Mouse (Mus musculus) cerebellum, adult 2 months (tissue): Measurements from ENCODE around the gene Rora.

ENCODE experiments used
- CTCF ChIP-seq: fragments of 200-500 bp; IDR thresholded peaks from 2 replicates; pipeline ENCODE4 v1.5.1; 2011; ENCODE audit warnings: low read depth, mild to moderate bottlenecking, control low read depth, low read length, moderate library complexity, borderline replicate concordance; ENCODE audit not compliant: insufficient read depth
- POLR2A ChIP-seq: fragments of 200-500 bp; IDR thresholded peaks from 2 replicates; pipeline ENCODE4 v1.6.1; 2011; ENCODE audit warnings: low read length, control low read depth, borderline replicate concordance; ENCODE audit not compliant: insufficient read depth

DNA sequence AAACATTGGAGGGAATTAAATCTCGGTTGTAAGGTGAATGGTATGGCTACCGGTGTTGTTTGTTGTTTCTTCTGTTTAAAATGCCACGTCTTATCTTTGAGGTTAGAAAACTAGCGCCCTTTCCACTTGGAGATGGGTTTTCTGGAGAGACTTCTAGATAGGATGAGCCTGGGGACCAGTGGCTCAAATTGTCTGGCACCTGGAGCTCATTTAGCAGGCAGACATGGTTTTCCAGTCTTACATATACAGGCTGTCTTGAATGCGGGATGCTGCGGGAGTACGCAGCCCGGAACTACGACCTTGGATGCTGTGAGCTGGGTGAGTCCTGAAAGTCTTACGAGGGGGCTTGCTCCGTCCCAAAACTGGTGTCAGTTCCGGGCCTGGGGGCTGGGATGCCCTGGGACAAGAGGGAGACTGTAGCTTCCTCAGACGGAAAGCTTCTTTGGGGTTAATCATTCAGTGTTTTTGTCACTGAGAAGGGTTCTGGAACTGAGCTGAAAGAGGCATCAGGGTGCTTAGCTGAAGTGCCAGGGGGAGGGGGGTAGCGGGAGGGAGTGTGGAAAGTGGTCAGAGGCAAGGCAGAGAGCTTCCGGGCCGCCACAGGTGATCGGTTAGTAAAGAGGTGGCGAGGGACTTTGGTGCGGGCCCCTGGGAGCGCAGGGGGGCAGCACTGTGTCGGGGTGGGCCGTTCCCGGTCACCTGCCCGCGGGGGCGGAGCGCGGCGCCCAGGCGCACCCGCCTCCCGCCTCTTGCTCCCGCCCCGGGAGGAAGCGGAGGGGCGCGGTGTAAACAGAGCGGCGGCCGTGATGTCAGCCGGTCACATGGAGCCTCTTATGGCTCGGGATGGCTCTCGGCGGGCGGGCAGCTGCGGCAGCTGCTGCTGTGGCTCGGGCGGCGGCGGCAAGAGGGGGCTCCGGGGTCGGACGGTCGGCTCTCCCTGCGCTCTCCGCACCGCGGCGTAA lies 635.8 kb downstream of the Rora start:
- TF ChIP-seq CTCF (no peak), POLR2A (0 out of 2 replicates have a peak, but pooled peaks have one; percentile 39)
